Mouse (Mus musculus): ENCODE measurements around the gene Cyp4f39. TPM values are rescaled to one million over a fixed set of nuclear protein-coding genes. Genes with fewer than 3 reads are reported as not detected.
A peak's percentile ranks its signal among the peaks of the same experiment; 100 is the strongest.
"Not testable (repeated sequence)": the region's sequence is repeated elsewhere in the genome, so short reads cannot be mapped to it uniquely, and the experiment has no call there.

Gene Cyp4f39
- polyA plus RNA-seq, 1 experiment from 2014 or later, result 0.46 TPM

- Histone ChIP-seq H3K27ac (no peak overlapping the region), H3K4me1 (no peaks in the 10 kb centered on the region), H3K4me3 (no peak overlapping the region), H3K36me3 (replicated peaks) (peaks cover 20% of the 10 kb centered on the region), H3K9me3 (no peaks in the 10 kb centered on the region), H3K27me3 (ENCODE audit: poor library complexity, severe bottlenecking) (no peaks in the 10 kb centered on the region)
- DNase-seq (ENCODE audit: extremely low spot score, low spot score), result no peak
- 86% methylated on average over 5 of the region's 5 CpGs for WGBS
Measured at GRCm38 (mm10) chr17:32521981-32522380, 69.5 kb downstream of the Cyp4f39 start.

- no peaks in the 10 kb centered on the region for H3K9me3 ChIP-seq
- 88% methylated on average over 4 of the region's 4 CpGs for WGBS
- no peak for DNase-seq (ENCODE audit: extremely low spot score, low spot score)
Measured at GRCm38 (mm10) chr17:32522386-32522785, 69.9 kb downstream of the Cyp4f39 start.

GRCm38 (mm10) chr17:32522816-32523215 is 70.3 kb downstream of the Cyp4f39 start:
- Histone ChIP-seq H3K36me3 (replicated peaks) (peaks cover 20% of the 10 kb centered on the region), H3K27me3 (ENCODE audit: poor library complexity, severe bottlenecking) (no peaks in the 10 kb centered on the region), H3K9me3 (no peaks in the 10 kb centered on the region), H3K27ac (no peak overlapping the region), H3K4me3 (no peak overlapping the region), H3K4me1 (peaks cover 2% of the 10 kb centered on the region)
- no peak for DNase-seq (ENCODE audit: extremely low spot score, low spot score)
- 91% methylated on average over 5 of the region's 5 CpGs for WGBS

More at GRCm38 (mm10) chr17:32522386-32522785, 69.9 kb downstream of the Cyp4f39 start:
- Histone ChIP-seq H3K36me3 (replicated peaks) (peaks cover 20% of the 10 kb centered on the region), H3K27me3 (ENCODE audit: poor library complexity, severe bottlenecking) (no peaks in the 10 kb centered on the region), H3K4me3 (no peak overlapping the region), H3K4me1 (no peaks in the 10 kb centered on the region), H3K27ac (no peak overlapping the region)

GRCm38 (mm10) chr17:32523895-32524294 is 71.4 kb downstream of the Cyp4f39 start:
- Histone ChIP-seq H3K27ac (no peak overlapping the region), H3K4me3 (no peak overlapping the region), H3K4me1 (peaks cover 12% of the 10 kb centered on the region), H3K9me3 (no peaks in the 10 kb centered on the region), H3K27me3 (ENCODE audit: poor library complexity, severe bottlenecking) (no peaks in the 10 kb centered on the region), H3K36me3 (replicated peaks) (peaks cover 20% of the 10 kb centered on the region)
- 89% methylated on average over 11 of the region's 11 CpGs for WGBS
- no peak for DNase-seq (ENCODE audit: extremely low spot score, low spot score)

GRCm38 (mm10) chr17:32526341-32526740 is 73.8 kb downstream of the Cyp4f39 start:
- peaks cover 20% of the 10 kb centered on the region for H3K36me3 ChIP-seq (replicated peaks)
- H3K27me3 ChIP-seq (ENCODE audit: poor library complexity, severe bottlenecking); H3K4me3 ChIP-seq; H3K9me3 ChIP-seq; DNase-seq (ENCODE audit: extremely low spot score, low spot score); H3K27ac ChIP-seq: not testable (repeated sequence)
- H3K4me1 ChIP-seq, result peaks cover 13% of the 10 kb centered on the region
- 97% methylated on average over 1 of the region's 1 CpGs for WGBS

- Histone ChIP-seq H3K36me3 (replicated peaks) (peaks cover 14% of the 10 kb centered on the region), H3K9me3 (no peaks in the 10 kb centered on the region), H3K27ac (no peak overlapping the region), H3K27me3 (ENCODE audit: poor library complexity, severe bottlenecking) (no peaks in the 10 kb centered on the region), H3K4me1 (peaks cover 13% of the 10 kb centered on the region), H3K4me3 (no peak overlapping the region)
- no peak for DNase-seq (ENCODE audit: extremely low spot score, low spot score)
- 91% methylated on average over 11 of the region's 11 CpGs for WGBS
Measured at GRCm38 (mm10) chr17:32527748-32528147, 75.2 kb downstream of the Cyp4f39 start.

GRCm38 (mm10) chr17:32528408-32529337 is 76.2 kb downstream of the Cyp4f39 start:
- 15% methylated on average over 26 of the region's 26 CpGs for WGBS
- Histone ChIP-seq H3K27me3 (ENCODE audit: poor library complexity, severe bottlenecking) (no peaks in the 10 kb centered on the region), H3K27ac (peak overlapping the region; percentile 73), H3K4me3 (peak overlapping the region; percentile 49), H3K9me3 (no peaks in the 10 kb centered on the region), H3K36me3 (replicated peaks) (peaks cover 14% of the 10 kb centered on the region), H3K4me1 (peaks cover 13% of the 10 kb centered on the region)
- DNase-seq (ENCODE audit: extremely low spot score, low spot score), result peak; percentile 86

- WGBS, result 77% methylated on average over 4 of the region's 4 CpGs
- H3K9me3 ChIP-seq; H3K36me3 ChIP-seq (replicated peaks); H3K27me3 ChIP-seq (ENCODE audit: poor library complexity, severe bottlenecking); H3K27ac ChIP-seq; DNase-seq (ENCODE audit: extremely low spot score, low spot score); H3K4me3 ChIP-seq: not testable (repeated sequence)
- peaks cover 28% of the 10 kb centered on the region for H3K4me1 ChIP-seq
Measured at GRCm38 (mm10) chr17:32532356-32532755, 79.8 kb downstream of the Cyp4f39 start.

GRCm38 (mm10) chr17:32534068-32534467 is 81.5 kb downstream of the Cyp4f39 start:
- H3K27ac ChIP-seq, result no peak overlapping the region
- no peaks in the 10 kb centered on the region for H3K9me3 ChIP-seq
- no peak overlapping the region for H3K4me3 ChIP-seq
- no peaks in the 10 kb centered on the region for H3K36me3 ChIP-seq (replicated peaks)
- 88% methylated on average over 6 of the region's 6 CpGs for WGBS
- DNase-seq (ENCODE audit: extremely low spot score, low spot score), result no peak
- peaks cover 15% of the 10 kb centered on the region for H3K4me1 ChIP-seq
- no peaks in the 10 kb centered on the region for H3K27me3 ChIP-seq (ENCODE audit: poor library complexity, severe bottlenecking)

GRCm38 (mm10) chr17:32536051-32536866 is 83.7 kb downstream of the Cyp4f39 start, which contains the start of gene Cyp4f16:
Gene Cyp4f16, plus strand, starts transcription at chr17:32536558.
- H3K36me3 ChIP-seq (replicated peaks); H3K27me3 ChIP-seq (ENCODE audit: poor library complexity, severe bottlenecking); H3K9me3 ChIP-seq: not testable (repeated sequence)
- Histone ChIP-seq H3K27ac (peak within 1 kb of the TSS; percentile 64; the same call in 1 of the 2 replicates), H3K4me1 (peaks cover 15% of the 10 kb centered on the region), H3K4me3 (peak within 1 kb of the TSS; percentile 46)
- WGBS, result 17% methylated on average over 5 of the region's 5 CpGs
- peak; percentile 56 for DNase-seq (ENCODE audit: extremely low spot score, low spot score)

GRCm38 (mm10) chr17:32536867-32537250 is 84.3 kb downstream of the Cyp4f39 start:
- Histone ChIP-seq H3K9me3 (no peaks in the 10 kb centered on the region), H3K36me3 (replicated peaks) (no peaks in the 10 kb centered on the region), H3K27ac (peak overlapping the region; percentile 64; the same call in 1 of the 2 replicates), H3K4me1 (peaks cover 15% of the 10 kb centered on the region), H3K4me3 (peak overlapping the region; percentile 46), H3K27me3 (ENCODE audit: poor library complexity, severe bottlenecking) (no peaks in the 10 kb centered on the region)
- 68% methylated on average over 5 of the region's 5 CpGs for WGBS
- no peak for DNase-seq (ENCODE audit: extremely low spot score, low spot score)

Measured in forebrain, embryonic 10.5 days (tissue).